Mouse (Mus musculus) central nervous system, embryonic 11.5 days (tissue): ENCODE measurements around the gene Ccer1. TPM values are rescaled to one million over a fixed set of nuclear protein-coding genes. Genes with fewer than 3 reads are reported as not detected.

Experiments used
- polyA plus RNA-seq: library from polyadenylated mRNA; depleted of rRNA; stranded (reverse); fragments of >200 nt; gene quantifications from 2 replicates; pipeline ENCODE4 v1.2.3, GENCODE M21; 2012; rRNA removed

Gene Ccer1
- polyA plus RNA-seq = not detected in 2 replicates

DNA sequence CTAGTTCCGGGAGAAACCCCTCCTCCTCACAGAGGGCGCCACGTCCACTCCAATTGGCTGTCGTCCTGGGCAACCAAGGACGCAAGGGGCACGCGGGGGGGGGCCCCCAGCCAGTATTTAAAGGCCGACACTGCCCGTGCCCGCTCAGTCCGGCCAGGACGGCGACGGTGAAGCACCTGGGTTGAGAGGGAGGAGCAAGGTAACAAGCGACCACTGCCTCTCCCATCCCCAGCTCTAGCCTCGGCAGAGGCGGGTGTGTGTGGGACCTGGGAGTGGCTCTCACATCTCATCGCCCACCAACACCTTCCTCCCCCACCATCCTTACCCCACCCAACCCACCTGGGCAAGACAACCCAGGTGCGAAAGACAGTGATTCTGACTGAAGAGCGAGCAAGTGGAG is at the start of gene Ccer1:
TSS of gene Ccer1 (plus strand) at position 147 of the 400 bp plus-strand sequence.

DNA sequence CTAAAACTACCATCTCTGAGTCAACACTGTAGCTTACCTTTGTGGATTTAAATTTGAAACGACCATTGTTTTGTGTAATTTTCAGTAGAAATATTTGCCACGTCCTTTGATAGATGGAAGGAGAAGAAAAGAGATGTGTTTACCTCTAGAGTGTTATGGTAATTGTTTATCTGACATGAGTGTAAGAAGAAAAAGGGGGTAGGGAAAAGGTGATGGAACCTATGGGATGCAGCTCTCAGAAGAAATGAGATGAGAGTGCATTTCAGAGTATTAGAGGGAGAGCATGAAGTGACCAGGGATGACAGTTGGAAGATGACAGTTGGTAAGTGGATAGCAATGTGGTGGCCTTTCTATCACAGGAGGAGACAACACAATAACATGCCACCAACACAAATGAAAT is 49.1 kb upstream of the Ccer1 start, which contains the start of gene Epyc:
TSS of gene Epyc (plus strand) at position 301 of the 400 bp plus-strand sequence.

DNA sequence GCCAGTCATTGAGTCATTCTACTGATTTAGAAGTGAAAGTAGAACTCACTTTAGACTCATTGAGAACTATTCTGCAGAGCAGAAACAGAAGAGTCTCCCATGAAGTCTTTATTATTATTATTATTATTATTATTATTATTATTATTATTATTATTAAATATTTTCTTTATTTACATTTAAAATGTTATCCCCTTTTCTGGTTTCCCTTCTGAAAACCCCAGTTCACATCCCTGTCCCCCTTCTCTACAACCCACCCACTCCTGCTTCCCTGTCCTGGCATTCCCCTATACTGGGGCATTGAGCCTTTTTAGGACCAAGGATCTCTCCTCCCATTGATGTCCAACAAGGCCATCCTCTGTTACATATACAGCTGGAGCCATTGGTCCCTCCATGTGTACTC is 33.8 kb downstream of the Ccer1 start, which contains the start of gene C030005K15Rik:
TSS of gene C030005K15Rik (minus strand) at position 101 of the 400 bp plus-strand sequence.

Other genes starting within 250 kb of the Ccer1 start
- 19.9 and 36.8 TPM in 2 replicates for gene Dcn, start 213.4 kb upstream of the Ccer1 start, polyA plus RNA-seq
- gene Lum, start 127.9 kb upstream of the Ccer1 start, polyA plus RNA-seq = 56.9 and 91.6 TPM in 2 replicates
- gene Kera, start 86.2 kb upstream of the Ccer1 start, polyA plus RNA-seq = 0.08 and 1.7 TPM in 2 replicates
- gene Epyc, start 49.0 kb upstream of the Ccer1 start, polyA plus RNA-seq = 2.0 and 3.0 TPM in 2 replicates
- not detected in 2 replicates for gene C030005K15Rik, start 33.7 kb downstream of the Ccer1 start, polyA plus RNA-seq